Mouse (Mus musculus): ENCODE measurements at regions not wholly inside any gene's neighbourhood (a gene's known extent, or its start where the extent isn't known, plus 50 kb on each side); places are given as distances from the start of the nearest gene placed in this dataset.
A peak's percentile ranks its signal among the peaks of the same experiment; 100 is the strongest.
"Not testable (repeated sequence)": the region's sequence is repeated elsewhere in the genome, so short reads cannot be mapped to it uniquely, and the experiment has no call there.

GRCm38 (mm10) chr14:19327321-19327720, 91.4 kb downstream of the Gm21738 start:
- no peak for DNase-seq (ENCODE audit: low spot score)

DNA sequence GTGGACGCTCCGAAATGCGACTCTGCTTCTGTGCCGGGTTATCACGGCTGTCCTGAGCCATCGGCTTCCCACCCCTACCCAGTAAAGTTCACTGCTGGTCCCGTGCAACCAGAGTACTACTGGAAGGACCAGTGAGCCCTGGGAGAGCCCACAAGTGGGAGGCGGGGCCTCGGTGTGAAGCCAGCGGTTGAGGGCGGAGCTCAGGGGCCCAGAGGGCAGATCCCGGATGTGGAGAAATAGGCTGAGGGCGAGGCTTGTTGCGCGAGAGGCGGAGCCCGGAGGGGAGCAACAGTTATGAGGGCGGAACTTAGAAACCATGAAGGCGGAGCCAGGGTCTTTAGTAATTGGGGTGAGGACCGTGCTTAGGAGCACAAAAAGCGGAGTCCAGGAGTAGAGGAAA, 107.1 kb downstream of the Gm21738 start:
- no peak for DNase-seq (ENCODE audit: low spot score)

GRCm38 (mm10) chr14:19302859-19303258, 115.9 kb downstream of the Gm21738 start:
- DNase-seq (ENCODE audit: low spot score), result not testable (repeated sequence)

GRCm38 (mm10) chr14:19279096-19279495, 139.6 kb downstream of the Gm21738 start:
- DNase-seq (ENCODE audit: low spot score), result no peak

GRCm38 (mm10) chr14:19277777-19278385, 140.8 kb downstream of the Gm21738 start:
- peak; percentile 52 for DNase-seq (ENCODE audit: low spot score)

All from T-cell, adult 2 months (primary cell).